Mouse (Mus musculus): Measurements from ENCODE around the gene 4930442H23Rik.
A peak's percentile ranks its signal among the peaks of the same experiment; 100 is the strongest.

DNA sequence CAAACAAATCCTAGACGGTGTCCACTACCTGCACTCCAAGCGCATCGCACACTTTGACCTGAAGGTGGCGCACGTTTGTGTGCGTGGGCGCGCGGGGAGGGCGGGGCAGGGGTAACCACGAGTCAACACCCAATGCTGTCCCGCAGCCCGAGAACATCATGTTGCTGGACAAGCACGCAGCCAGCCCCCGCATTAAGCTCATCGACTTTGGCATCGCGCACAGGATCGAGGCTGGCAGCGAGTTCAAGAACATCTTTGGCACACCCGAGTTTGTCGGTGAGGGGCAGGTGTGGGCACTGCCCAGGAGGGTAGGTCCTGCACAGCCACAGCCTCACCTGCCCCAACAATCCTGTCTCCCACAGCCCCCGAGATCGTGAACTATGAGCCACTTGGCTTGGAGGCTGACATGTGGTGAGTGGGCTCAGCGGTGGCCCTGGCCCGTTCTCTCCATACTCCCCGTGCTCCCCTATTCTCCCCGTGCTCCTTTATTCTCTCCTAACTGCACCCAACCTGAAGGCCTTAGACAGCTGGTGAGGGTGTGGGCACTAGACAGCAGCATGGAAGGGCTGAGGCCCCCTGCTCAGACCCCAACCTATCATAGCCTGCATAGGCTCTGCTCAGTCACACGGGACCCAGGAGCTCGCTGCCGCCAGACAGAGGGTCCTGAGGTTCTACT is 6.7 kb upstream of the 4930442H23Rik start:
- TF ChIP-seq CTCF (IDR thresholded peaks at IDR 0.05; ENCODE audit: borderline replicate concordance, extremely low read depth, insufficient read depth, insufficient read length) = peak; percentile 48; the same call in 1 of the 2 replicates
- TF ChIP-seq POLR2A (IDR thresholded peaks at IDR 0.05; ENCODE audit: borderline replicate concordance, extremely low read depth, insufficient read depth, insufficient read length, poor library complexity, severe bottlenecking) = no peak

Measured in brain, embryonic 14.5 days (tissue).